Mouse (Mus musculus) thymus, postnatal 25 days (tissue): ENCODE measurements around the gene Vmn1r228.

Experiments
- DNase-seq: peaks from one replicate; pipeline ENCODE4 v3.0.0; 2022

Gene Vmn1r228

GRCm38 (mm10) chr17:20786057-20786456, at the start of gene Vmn1r228:
Gene Vmn1r228, minus strand, starts transcription at chr17:20786157.
- no peak for DNase-seq

GRCm38 (mm10) chr17:20811255-20811654, 25.3 kb upstream of the Vmn1r228 start, which contains the start of gene Vmn1r229:
Gene Vmn1r229, plus strand, starts transcription at chr17:20811555.
- no peak for DNase-seq

GRCm38 (mm10) chr17:20729543-20729942, 56.4 kb downstream of the Vmn1r228 start, which contains the start of gene Vmn1r227:
Gene Vmn1r227, plus strand, starts transcription at chr17:20729843.
- no peak for DNase-seq
